Mouse (Mus musculus) ES-E14 (cell line): ENCODE data around the gene Incenp. TPM values are rescaled to one million over a fixed set of nuclear protein-coding genes. Genes with fewer than 3 reads are reported as not detected.

Source experiments
- DNase-seq: peaks from one replicate; pipeline ENCODE4 v3.0.0-alpha.2; 2013; ENCODE audit warnings: low read depth, low spot score
- H3K27ac ChIP-seq: 2 replicates; pipeline ENCODE4 v1.5.1; 2012; ENCODE audit warnings: low read depth, mild to moderate bottlenecking, low read length, moderate library complexity, mixed read lengths; ENCODE audit not compliant: poor library complexity, insufficient read depth, severe bottlenecking
- H3K36me3 ChIP-seq: 2 replicates; pipeline ENCODE4 v1.6.1; 2012; ENCODE audit warnings: mild to moderate bottlenecking, low read length, moderate library complexity, mixed read lengths; ENCODE audit not compliant: control insufficient read depth, poor library complexity, insufficient read depth, severe bottlenecking
- H3K4me1 ChIP-seq, 2 experiments: fragments of 150-350 bp in 1 of 2; sonication (generic) in 1 of 2; 2 replicates each; pipeline ENCODE4 v1.6.1; 2012; ENCODE audit warnings: low read length in 2 of 2, mild to moderate bottlenecking in 1 of 2, mixed read lengths in 1 of 2; ENCODE audit not compliant: control insufficient read depth in 2 of 2, insufficient read depth in 2 of 2, poor library complexity in 1 of 2
- H3K4me3 ChIP-seq, 2 experiments: fragments of 150-350 bp in 1 of 2; sonication (generic) in 1 of 2; 2 replicates each; pipeline ENCODE4 v1.5.1; 2012; ENCODE audit warnings: low read length in 2 of 2, low read depth in 1 of 2, mild to moderate bottlenecking in 1 of 2, mixed read lengths in 1 of 2; ENCODE audit not compliant: insufficient read depth in 1 of 2, poor library complexity in 1 of 2, severe bottlenecking in 1 of 2
- H3K9ac ChIP-seq: 2 replicates; pipeline ENCODE4 v1.6.1; 2012; ENCODE audit warnings: low read depth, mild to moderate bottlenecking, low read length, mixed read lengths; ENCODE audit not compliant: poor library complexity, insufficient read depth, severe bottlenecking
- H3K9me3 ChIP-seq: fragments of 150-350 bp; sonication (generic); 2 replicates; pipeline ENCODE4 v1.6.1; 2012; ENCODE audit warnings: low read depth, mild to moderate bottlenecking, low read length; ENCODE audit not compliant: control insufficient read depth, insufficient read depth
- CHD2 ChIP-seq: IDR thresholded peaks from 2 replicates; pipeline ENCODE4 v1.6.1; 2014; ENCODE audit warnings: mild to moderate bottlenecking, low read depth, low read length, inconsistent platforms
- HCFC1 ChIP-seq: IDR thresholded peaks from 2 replicates; pipeline ENCODE4 v1.6.1; 2012; ENCODE audit warnings: low read length, inconsistent platforms, borderline replicate concordance; ENCODE audit not compliant: insufficient read depth
- MAFK ChIP-seq: IDR thresholded peaks from 2 replicates; pipeline ENCODE4 v1.6.1; 2014; ENCODE audit warnings: mild to moderate bottlenecking, low read depth, low read length, inconsistent platforms; ENCODE audit not compliant: insufficient read depth
- ZC3H11A ChIP-seq: IDR thresholded peaks from 2 replicates; pipeline ENCODE4 v1.6.1; 2012; ENCODE audit warnings: low read depth, mild to moderate bottlenecking, inconsistent platforms, low read length, borderline replicate concordance
- ZNF384 ChIP-seq: IDR thresholded peaks from 2 replicates; pipeline ENCODE4 v1.6.1; 2012; ENCODE audit warnings: low read depth, low read length, inconsistent platforms
- in situ Hi-C, 2 experiments: fragments of 600-800 bp; cut with MboI; formaldehyde crosslinking; loops; one replicate each; pipeline ENCODE4 v1.15.1; 2025; ENCODE audit warnings: low sequenced_read_pairs in 2 of 2, inconsistent platforms in 1 of 2; ENCODE audit not compliant: unreplicated experiment in 2 of 2
- total RNA-seq: library from RNA; depleted of rRNA; stranded (reverse); fragments of 300-350 nt; gene quantifications from 2 replicates; pipeline ENCODE4 v1.2.3, GENCODE M21; 2012

The Incenp gene
- total RNA-seq, 1 experiment, result 107 TPM

DNA sequence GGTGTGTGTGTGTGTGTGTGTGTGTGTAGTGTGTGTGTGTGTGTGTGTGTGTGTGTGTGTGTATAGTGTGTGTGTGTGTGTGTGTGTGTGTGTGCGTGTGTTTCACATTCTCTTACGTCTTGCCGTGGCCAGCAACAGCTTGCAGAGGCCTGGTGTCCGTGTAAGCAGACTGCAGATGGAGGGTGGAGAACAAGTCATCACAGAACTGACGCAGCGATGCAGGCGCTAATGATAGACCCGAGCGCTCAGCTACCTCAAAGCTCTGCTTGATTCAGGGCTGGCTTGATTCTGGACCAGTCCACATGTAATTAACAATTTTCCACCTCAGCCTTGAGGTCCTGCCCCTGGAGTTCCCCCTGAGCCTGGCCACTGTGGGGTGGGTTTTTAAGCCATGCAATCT is 28.7 kb upstream of the Incenp start:
- Histone ChIP-seq H3K4me1 (peaks cover 3 to 8% of the 10 kb centered on the region in 2 experiments; a peak in 2 of 4 replicates), H3K36me3 (no peaks in the 10 kb centered on the region), H3K4me3 (no peak overlapping the region), H3K9me3 (no peaks in the 10 kb centered on the region), H3K27ac (no peak overlapping the region), H3K9ac (no peak overlapping the region)
- no peak for DNase-seq
- in situ Hi-C loops, result no loop called here
- no peak for TF ChIP-seq MAFK
- TF ChIP-seq HCFC1, result no peak
- no peak for TF ChIP-seq ZNF384
- TF ChIP-seq CHD2, result no peak
- TF ChIP-seq ZC3H11A, result no peak

DNA sequence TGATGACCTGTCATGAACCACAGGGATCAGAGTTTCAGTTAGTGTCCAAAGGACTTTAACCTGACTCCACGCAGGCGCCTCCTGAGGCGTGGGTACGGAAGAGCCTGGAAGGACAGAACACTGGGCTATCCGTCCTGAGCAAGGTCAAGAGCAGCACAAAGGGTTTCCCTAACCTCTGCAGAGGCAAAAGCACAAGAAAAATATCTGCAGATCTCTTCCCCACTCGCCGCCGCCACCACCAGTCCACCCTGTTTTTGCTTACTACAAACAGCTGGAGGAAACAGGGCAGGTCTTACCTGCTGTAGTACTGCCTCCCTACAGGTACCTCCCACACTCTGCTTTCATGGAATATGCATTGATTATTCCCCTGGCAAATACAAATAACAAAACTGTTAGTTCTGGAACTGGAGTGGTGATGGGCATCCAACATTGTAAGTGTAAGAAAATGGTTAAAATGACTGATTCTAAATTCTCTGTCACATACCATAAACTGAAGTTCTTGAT is 25.5 kb upstream of the Incenp start:
- Histone ChIP-seq H3K4me3 (no peak overlapping the region), H3K36me3 (no peaks in the 10 kb centered on the region), H3K9me3 (no peaks in the 10 kb centered on the region), H3K27ac (no peak overlapping the region), H3K9ac (no peak overlapping the region), H3K4me1 (peaks cover 7 to 14% of the 10 kb centered on the region in 2 experiments; a peak in 2 of 4 replicates)
- no peak for TF ChIP-seq ZNF384
- TF ChIP-seq CHD2, result no peak
- DNase-seq, result no peak
- in situ Hi-C loops, result loop anchor here in 1 of 2 experiments (5.0 kb wide), 1 partner anchor 107 kb away; no protein-coding TSS in a partner anchor

DNA sequence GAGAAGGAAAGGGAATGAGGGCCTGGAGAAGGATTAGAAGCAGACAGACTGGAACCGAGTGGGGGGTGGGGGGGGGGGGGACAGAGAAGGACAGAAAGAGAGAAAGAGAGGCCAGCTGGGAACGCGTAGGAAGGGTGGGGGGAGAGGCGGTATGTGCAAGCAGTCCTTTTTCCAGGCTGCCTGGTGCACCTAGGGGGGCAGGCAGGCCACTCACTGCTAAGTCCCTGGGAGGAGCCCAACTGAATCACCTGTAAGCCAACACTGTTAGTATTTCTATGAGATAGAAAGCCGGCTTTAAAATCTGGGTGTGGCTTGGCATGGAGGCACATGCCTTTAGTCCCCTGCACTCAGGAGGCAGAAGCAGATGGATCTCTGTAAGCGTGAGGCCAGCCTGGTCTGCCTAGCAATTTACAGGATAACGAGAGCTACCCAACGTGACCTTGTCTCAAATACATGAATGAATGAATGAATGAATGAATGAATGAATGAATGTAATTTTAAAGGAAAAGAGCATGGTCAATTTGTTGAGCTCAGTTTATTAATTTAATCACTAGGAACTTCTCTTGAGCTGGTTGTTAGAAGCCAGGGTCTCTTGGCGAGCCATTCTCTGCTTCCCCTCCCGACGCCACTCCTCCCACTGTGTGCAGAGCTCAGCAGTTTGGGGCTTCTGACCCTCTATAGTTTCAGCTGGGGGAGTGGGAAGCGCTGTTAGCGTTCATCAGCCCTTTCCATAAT is 24.9 kb upstream of the Incenp start:
- Histone ChIP-seq H3K4me1 (peaks cover 7 to 14% of the 10 kb centered on the region in 2 experiments; a peak in 2 of 4 replicates), H3K27ac (no peak overlapping the region), H3K9ac (no peak overlapping the region), H3K36me3 (no peaks in the 10 kb centered on the region), H3K4me3 (no peak overlapping the region), H3K9me3 (no peaks in the 10 kb centered on the region)
- DNase-seq, result no peak
- TF ChIP-seq ZNF384, result no peak
- TF ChIP-seq ZC3H11A, result no peak
- TF ChIP-seq MAFK, result no peak
- TF ChIP-seq HCFC1, result no peak
- no peak for TF ChIP-seq CHD2
- in situ Hi-C loops, result loop anchor here in 1 of 2 experiments (5.0 kb wide), 1 partner anchor 108 kb away; no protein-coding TSS in a partner anchor

GRCm38 (mm10) chr19:9923048-9923447 is 23.7 kb upstream of the Incenp start:
- in situ Hi-C loops, result loop anchor here in 1 of 2 experiments (5.0 kb wide), 1 partner anchor 109 kb away; no protein-coding TSS in a partner anchor
- TF ChIP-seq CHD2 (no peak), ZNF384 (no peak), HCFC1 (no peak), MAFK (no peak), ZC3H11A (no peak)
- Histone ChIP-seq H3K9me3 (no peaks in the 10 kb centered on the region), H3K9ac (no peak overlapping the region), H3K4me1 (peaks cover 9 to 14% of the 10 kb centered on the region in 2 experiments; a peak in 2 of 4 replicates), H3K4me3 (no peak overlapping the region), H3K27ac (no peak overlapping the region), H3K36me3 (no peaks in the 10 kb centered on the region)
- DNase-seq, result no peak
